Mouse (Mus musculus) Patski (cell line): ENCODE results near the gene Abcg4. TPM values are rescaled to one million over a fixed set of nuclear protein-coding genes. Genes with fewer than 3 reads are reported as not detected.

Experiments used
- ATAC-seq: fragments of 100-300 bp; one replicate; pipeline ENCODE4 v1.8.0; 2021
- CTCF ChIA-PET: fragments of 350-600 bp; sonication (Branson Sonifier 250); formaldehyde crosslinking; loops from one replicate; lab custom pipeline; 2022; ENCODE audit warnings: inconsistent platforms; lab: Charles Lee
- POLR2A ChIA-PET: fragments of 350-600 bp; sonication (Branson Sonifier 250); formaldehyde crosslinking; loops from one replicate; lab custom pipeline; 2022; ENCODE audit warnings: antibody characterized with exemption, inconsistent platforms; lab: Charles Lee
- DNase-seq: peaks from one replicate; pipeline ENCODE4 v3.0.0-alpha.2; 2011; ENCODE audit warnings: low read depth, low spot score
- H3K27me3 ChIP-seq: fragments of 371-371 bp; one replicate; pipeline ENCODE4 v1.5.1; 2021
- CTCF ChIP-seq: fragments of 100-300 bp; IDR thresholded peaks from one replicate; pipeline ENCODE4 v1.5.1; 2021
- in situ Hi-C: fragments of 300-500 bp; cut with MboI; formaldehyde crosslinking; loops from 3 replicates; pipeline ENCODE4 v1.11.1; 2018; ENCODE audit warnings: low pct_unique_long_range_greater_than_20kb, mixed read lengths
- polyA plus RNA-seq: library from polyadenylated mRNA; unstranded; gene quantifications from one replicate; pipeline ENCODE4 v1.2.3, GENCODE M21; 2021

Abcg4 gene
- polyA plus RNA-seq, 1 experiment from 2014 or later: 0.04 TPM

GRCm38 (mm10) chr9:44259014-44259413 lies 29.4 kb downstream of the Abcg4 start:
- ATAC-seq: no peak
- no peak for TF ChIP-seq CTCF
- POLR2A ChIA-PET: no interaction called here
- in situ Hi-C loops: loop anchor here (10.0 kb wide), 1 partner anchor 274 kb away; no protein-coding TSS in a partner anchor
- H3K27me3 ChIP-seq: peaks cover 17% of the 10 kb centered on the region
- no peak for DNase-seq
- CTCF ChIA-PET: no interaction called here

GRCm38 (mm10) chr9:44256213-44256612 lies 32.2 kb downstream of the Abcg4 start:
- in situ Hi-C loops: loop anchor here (10.0 kb wide), 1 partner anchor 271 kb away; no protein-coding TSS in a partner anchor
- DNase-seq: no peak
- no peak for TF ChIP-seq CTCF
- POLR2A ChIA-PET: no interaction called here
- CTCF ChIA-PET: interaction anchor here (1.5 kb wide), 1 partner anchor 16 kb away, joined by 4 read pairs; the partner anchor contains the start of gene Ccdc153
- no peak for ATAC-seq
- peaks cover 16% of the 10 kb centered on the region for H3K27me3 ChIP-seq

- peaks cover 16% of the 10 kb centered on the region for H3K27me3 ChIP-seq
- POLR2A ChIA-PET: no interaction called here
- in situ Hi-C loops: loop anchor here (10.0 kb wide), 1 partner anchor 270 kb away; no protein-coding TSS in a partner anchor
- ATAC-seq (no peak), DNase-seq (no peak)
- CTCF ChIA-PET: no interaction called here
- no peak for TF ChIP-seq CTCF
Observed at GRCm38 (mm10) chr9:44255136-44255521, 33.3 kb downstream of the Abcg4 start.

- ChIA-PET POLR2A (no interaction called here), CTCF (no interaction called here)
- no peak for DNase-seq
- H3K27me3 ChIP-seq: peaks cover 16% of the 10 kb centered on the region
- ATAC-seq: no peak
- no peak for TF ChIP-seq CTCF
- in situ Hi-C loops: loop anchor here (10.0 kb wide), 1 partner anchor 270 kb away; no protein-coding TSS in a partner anchor
Observed at GRCm38 (mm10) chr9:44254508-44255135, 33.8 kb downstream of the Abcg4 start.

GRCm38 (mm10) chr9:44253441-44253840 lies 35.0 kb downstream of the Abcg4 start:
- DNase-seq (no peak), ATAC-seq (no peak)
- ChIA-PET CTCF (interaction anchor here (1.0 to 1.1 kb wide), 2 partner anchors 13 to 17 kb away, joined by 3 read pairs; partner anchors contain the start of gene Ccdc153), POLR2A (no interaction called here)
- H3K27me3 ChIP-seq: peaks cover 16% of the 10 kb centered on the region
- TF ChIP-seq CTCF: no peak
- in situ Hi-C loops: loop anchor here (10.0 kb wide), 1 partner anchor 269 kb away; no protein-coding TSS in a partner anchor

GRCm38 (mm10) chr9:44251314-44251713 lies 37.1 kb downstream of the Abcg4 start, which contains the start of gene Pdzd3:
Gene Pdzd3, minus strand, starts transcription at chr9:44251471.
- CTCF ChIA-PET: interaction anchor here (1.0 kb wide), 1 partner anchor 11 kb away, joined by 3 read pairs; the partner anchor contains the start of gene Ccdc153
- ATAC-seq (no peak), DNase-seq (no peak)
- in situ Hi-C loops: loop anchor here (10.0 kb wide), 1 partner anchor 267 kb away; no protein-coding TSS in a partner anchor
- no peak for TF ChIP-seq CTCF
- H3K27me3 ChIP-seq: peaks cover 24% of the 10 kb centered on the region
- POLR2A ChIA-PET: no interaction called here

GRCm38 (mm10) chr9:44250445-44250844 lies 38.0 kb downstream of the Abcg4 start:
- in situ Hi-C loops: loop anchor here (10.0 kb wide), 1 partner anchor 266 kb away; no protein-coding TSS in a partner anchor
- ChIA-PET POLR2A (no interaction called here), CTCF (no interaction called here)
- peaks cover 21% of the 10 kb centered on the region for H3K27me3 ChIP-seq
- DNase-seq (no peak), ATAC-seq (no peak)
- no peak for TF ChIP-seq CTCF

GRCm38 (mm10) chr9:44249181-44250146 lies 39.0 kb downstream of the Abcg4 start:
- in situ Hi-C loops: loop anchor here (10.0 kb wide), 1 partner anchor 265 kb away; no protein-coding TSS in a partner anchor
- DNase-seq (no peak), ATAC-seq (no peak)
- ChIA-PET CTCF (interaction anchor here (1.2 to 1.5 kb wide), 2 partner anchors 11 to 18 kb away, joined by 4 to 5 read pairs; no protein-coding TSS in a partner anchor), POLR2A (no interaction called here)
- no peak for TF ChIP-seq CTCF
- peaks cover 17% of the 10 kb centered on the region for H3K27me3 ChIP-seq

- H3K27me3 ChIP-seq: peaks cover 14% of the 10 kb centered on the region
- POLR2A ChIA-PET: no interaction called here
- DNase-seq (no peak), ATAC-seq (no peak)
- TF ChIP-seq CTCF: no peak
- in situ Hi-C loops: no loop called here
- CTCF ChIA-PET: interaction anchor here (0.8 to 1.5 kb wide), 2 partner anchors 10 to 20 kb away, joined by 3 to 5 read pairs; no protein-coding TSS in a partner anchor
Observed at GRCm38 (mm10) chr9:44247907-44248306, 40.5 kb downstream of the Abcg4 start.

GRCm38 (mm10) chr9:44243621-44244020 lies 44.8 kb downstream of the Abcg4 start:
- CTCF ChIA-PET: interaction anchor here (1.5 kb wide), 1 partner anchor 13 kb away, joined by 3 read pairs; no protein-coding TSS in a partner anchor
- in situ Hi-C loops: no loop called here
- peaks cover 12% of the 10 kb centered on the region for H3K27me3 ChIP-seq
- POLR2A ChIA-PET: no interaction called here
- TF ChIP-seq CTCF: no peak
- DNase-seq: no peak
- ATAC-seq: no peak
